Mouse (Mus musculus) retina, postnatal 7 days (tissue): ENCODE measurements at regions not wholly inside any gene's neighbourhood (a gene's known extent, or its start where the extent isn't known, plus 50 kb on each side); places are given as distances from the start of the nearest gene placed in this dataset.

Experiments used
- DNase-seq: peaks from one replicate; pipeline ENCODE4 v3.0.0-alpha.2; 2012; ENCODE audit warnings: low read depth, low spot score

- no peak for DNase-seq
These were observed 69.7 kb upstream of the Paip1 start for GRCm38 (mm10) chr13:119358696-119359095.

GRCm38 (mm10) chr13:119363379-119363778 is 65.0 kb upstream of the Paip1 start:
- DNase-seq: no peak

GRCm38 (mm10) chr13:119364160-119364559 is 64.2 kb upstream of the Paip1 start:
- DNase-seq: no peak

GRCm38 (mm10) chr13:119367544-119367943 is 60.9 kb upstream of the Paip1 start:
- no peak for DNase-seq

- peak; percentile 33 for DNase-seq
These were observed 49.9 kb upstream of the Paip1 start for GRCm38 (mm10) chr13:119378404-119379037.
